Mouse (Mus musculus): Measurements from ENCODE around the gene Prkab1. TPM values are rescaled to one million over a fixed set of nuclear protein-coding genes. Genes with fewer than 3 reads are reported as not detected.
A peak's percentile ranks its signal among the peaks of the same experiment; 100 is the strongest.

Gene Prkab1
- total and polyA plus RNA-seq, 2 experiments from 2014 or later = 47.0 TPM

DNA sequence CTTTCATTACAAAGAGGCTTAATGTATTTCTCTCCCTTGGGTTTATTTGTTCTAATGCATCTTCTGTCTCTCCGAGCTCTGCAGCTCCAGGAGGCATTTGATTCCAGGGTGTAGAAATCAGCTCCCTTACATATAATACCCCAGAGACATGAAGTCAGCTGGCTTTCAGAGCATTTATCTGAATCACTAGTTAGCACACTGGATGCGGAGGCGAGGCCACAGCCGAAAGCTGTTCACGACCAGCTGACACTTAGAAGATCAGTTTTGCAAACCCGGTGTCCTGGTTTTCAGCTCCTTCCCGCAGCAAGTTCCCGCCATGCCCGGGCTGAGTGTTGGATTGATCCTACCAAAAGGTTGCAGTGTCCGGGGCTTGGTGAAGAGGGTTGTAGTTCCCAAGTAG, 20.0 kb downstream of the Prkab1 start:
- no peak for DNase-seq (ENCODE audit: low spot score)
- Histone ChIP-seq H3K4me2 (ENCODE audit: low read depth, low read length, poor library complexity, severe bottlenecking) (no peak overlapping the region), H3K36me3 (ENCODE audit: insufficient read depth, low read length) (peaks cover 6% of the 10 kb centered on the region; the same call in 1 of the 2 replicates), H3K4me3 (ENCODE audit: low read depth, low read length) (no peak overlapping the region), H3K9me3 (ENCODE audit: low read length) (no peaks in the 10 kb centered on the region), H3K4me1 (ENCODE audit: insufficient read depth, low read length) (no peaks in the 10 kb centered on the region), H3K27me3 (ENCODE audit: insufficient read depth, low read length) (no peaks in the 10 kb centered on the region), H3K27ac (ENCODE audit: low read depth, low read length) (no peak overlapping the region), H3K9ac (replicated peaks; ENCODE audit: low read length, poor library complexity, severe bottlenecking) (no peak overlapping the region)
- no peak for TF ChIP-seq CTCF (IDR thresholded peaks at IDR 0.05)
- ATAC-seq (ENCODE audit: low FRiP score) = no peak
- 75% methylated on average over 10 of the region's 10 CpGs for WGBS

DNA sequence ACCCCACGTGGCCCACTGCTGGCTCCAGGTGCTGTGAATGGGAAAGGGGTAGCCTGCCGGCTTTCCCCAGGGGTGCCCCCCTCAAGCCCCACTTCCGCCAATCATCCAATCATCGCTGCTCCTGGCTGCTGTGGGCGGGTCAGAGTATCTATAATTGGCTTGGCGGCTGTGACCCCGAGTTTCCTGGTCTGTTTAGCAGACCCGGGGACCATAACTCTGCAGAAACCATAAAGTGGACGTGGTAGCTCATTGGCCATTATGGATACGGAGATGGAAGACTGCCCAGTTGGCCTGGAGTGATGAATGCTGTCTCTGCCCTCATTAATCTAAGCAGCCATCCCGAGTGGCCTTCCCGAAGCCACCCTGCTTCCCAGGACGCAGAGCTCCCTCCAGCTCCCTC, 20.5 kb downstream of the Prkab1 start:
- H3K27ac ChIP-seq (ENCODE audit: low read depth, low read length) = no peak overlapping the region
- H3K36me3 ChIP-seq (ENCODE audit: insufficient read depth, low read length) = peaks cover 6% of the 10 kb centered on the region; the same call in 1 of the 2 replicates
- DNase-seq (ENCODE audit: low spot score) (no peak), ATAC-seq (ENCODE audit: low FRiP score) (no peak)
- 40% methylated on average over 13 of the region's 13 CpGs for WGBS
- H3K4me3 ChIP-seq (ENCODE audit: low read depth, low read length) = no peak overlapping the region
- no peaks in the 10 kb centered on the region for H3K27me3 ChIP-seq (ENCODE audit: insufficient read depth, low read length)
- 0 out of 2 replicates have a peak overlapping the region, but pooled peaks have one; percentile 2 for H3K4me2 ChIP-seq (ENCODE audit: low read depth, low read length, poor library complexity, severe bottlenecking)
- TF ChIP-seq CTCF (IDR thresholded peaks at IDR 0.05) = no peak
- H3K4me1 ChIP-seq (ENCODE audit: insufficient read depth, low read length) = no peaks in the 10 kb centered on the region
- H3K9ac ChIP-seq (replicated peaks; ENCODE audit: low read length, poor library complexity, severe bottlenecking) = no peak overlapping the region
- H3K9me3 ChIP-seq (ENCODE audit: low read length) = no peaks in the 10 kb centered on the region

- Histone ChIP-seq H3K9me3 (ENCODE audit: low read length) (no peaks in the 10 kb centered on the region), H3K4me3 (ENCODE audit: low read depth, low read length) (no peak overlapping the region), H3K36me3 (ENCODE audit: insufficient read depth, low read length) (peaks cover 6% of the 10 kb centered on the region; the same call in 1 of the 2 replicates), H3K27me3 (ENCODE audit: insufficient read depth, low read length) (no peaks in the 10 kb centered on the region), H3K4me1 (ENCODE audit: insufficient read depth, low read length) (no peaks in the 10 kb centered on the region), H3K27ac (ENCODE audit: low read depth, low read length) (no peak overlapping the region), H3K9ac (replicated peaks; ENCODE audit: low read length, poor library complexity, severe bottlenecking) (no peak overlapping the region), H3K4me2 (ENCODE audit: low read depth, low read length, poor library complexity, severe bottlenecking) (no peak overlapping the region)
- WGBS = 86% methylated on average over 8 of the region's 8 CpGs
- ATAC-seq (ENCODE audit: low FRiP score) (no peak), DNase-seq (ENCODE audit: low spot score) (no peak)
- no peak for TF ChIP-seq CTCF (IDR thresholded peaks at IDR 0.05)
Measured at GRCm38 (mm10) chr5:116003154-116003553, 21.2 kb downstream of the Prkab1 start.

DNA sequence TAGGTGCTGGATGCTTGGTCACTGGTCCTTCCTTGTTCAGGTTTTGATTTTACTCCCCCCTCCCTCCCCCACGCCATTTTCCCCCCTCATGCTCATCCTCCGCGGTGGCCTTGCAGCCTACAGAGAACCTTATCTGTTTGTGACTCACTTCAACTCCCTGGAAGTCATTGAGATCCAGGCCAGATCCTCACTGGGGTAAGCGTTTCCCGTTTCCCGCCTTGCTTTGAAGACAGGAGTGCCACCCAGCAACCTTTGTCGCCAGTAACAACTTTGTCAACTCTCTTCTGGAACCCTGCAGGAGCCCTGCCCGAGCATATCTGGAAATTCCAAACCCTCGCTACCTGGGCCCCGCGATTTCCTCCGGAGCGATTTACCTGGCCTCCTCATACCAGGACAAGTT, 26.9 kb downstream of the Prkab1 start:
- H3K4me2 ChIP-seq (ENCODE audit: low read depth, low read length, poor library complexity, severe bottlenecking) = no peak overlapping the region
- H3K4me1 ChIP-seq (ENCODE audit: insufficient read depth, low read length) = no peaks in the 10 kb centered on the region
- no peak for ATAC-seq (ENCODE audit: low FRiP score)
- H3K4me3 ChIP-seq (ENCODE audit: low read depth, low read length) = no peak overlapping the region
- H3K9me3 ChIP-seq (ENCODE audit: low read length) = no peaks in the 10 kb centered on the region
- DNase-seq (ENCODE audit: low spot score) = no peak
- H3K9ac ChIP-seq (replicated peaks; ENCODE audit: low read length, poor library complexity, severe bottlenecking) = no peak overlapping the region
- no peaks in the 10 kb centered on the region for H3K27me3 ChIP-seq (ENCODE audit: insufficient read depth, low read length)
- H3K27ac ChIP-seq (ENCODE audit: low read depth, low read length) = no peak overlapping the region
- 76% methylated on average over 13 of the region's 13 CpGs for WGBS
- peaks cover 27% of the 10 kb centered on the region for H3K36me3 ChIP-seq (ENCODE audit: insufficient read depth, low read length)
- no peak for TF ChIP-seq CTCF (IDR thresholded peaks at IDR 0.05)

DNA sequence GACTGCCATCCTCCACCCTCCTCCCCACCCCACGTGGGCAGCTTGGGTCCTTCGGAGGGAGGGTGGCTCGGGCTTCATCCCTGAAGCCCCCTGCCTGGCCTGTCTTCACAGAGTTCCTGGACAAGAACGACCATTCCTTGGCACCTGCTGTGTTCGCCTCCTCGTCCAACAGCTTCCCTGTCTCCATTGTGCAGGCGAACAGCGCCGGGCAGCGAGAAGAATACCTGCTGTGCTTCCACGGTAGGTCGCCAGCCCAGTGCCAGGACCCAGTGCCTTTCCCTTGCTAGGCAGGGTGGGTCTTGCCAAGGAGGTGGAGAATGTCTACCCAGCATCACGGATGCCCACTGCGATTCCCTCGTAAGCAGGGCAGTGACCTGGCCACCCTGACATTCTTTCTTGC, 30.2 kb downstream of the Prkab1 start:
- H3K36me3 ChIP-seq (ENCODE audit: insufficient read depth, low read length) = peaks cover 52% of the 10 kb centered on the region
- TF ChIP-seq CTCF (IDR thresholded peaks at IDR 0.05) = no peak
- H3K9ac ChIP-seq (replicated peaks; ENCODE audit: low read length, poor library complexity, severe bottlenecking) = no peak overlapping the region
- H3K4me3 ChIP-seq (ENCODE audit: low read depth, low read length) = no peak overlapping the region
- no peaks in the 10 kb centered on the region for H3K27me3 ChIP-seq (ENCODE audit: insufficient read depth, low read length)
- H3K4me2 ChIP-seq (ENCODE audit: low read depth, low read length, poor library complexity, severe bottlenecking) = no peak overlapping the region
- ATAC-seq (ENCODE audit: low FRiP score) (no peak), DNase-seq (ENCODE audit: low spot score) (no peak)
- H3K9me3 ChIP-seq (ENCODE audit: low read length) = peaks cover 8% of the 10 kb centered on the region; the same call in 1 of the 2 replicates
- no peak overlapping the region for H3K27ac ChIP-seq (ENCODE audit: low read depth, low read length)
- H3K4me1 ChIP-seq (ENCODE audit: insufficient read depth, low read length) = no peaks in the 10 kb centered on the region
- 81% methylated on average over 15 of the region's 15 CpGs for WGBS

DNA sequence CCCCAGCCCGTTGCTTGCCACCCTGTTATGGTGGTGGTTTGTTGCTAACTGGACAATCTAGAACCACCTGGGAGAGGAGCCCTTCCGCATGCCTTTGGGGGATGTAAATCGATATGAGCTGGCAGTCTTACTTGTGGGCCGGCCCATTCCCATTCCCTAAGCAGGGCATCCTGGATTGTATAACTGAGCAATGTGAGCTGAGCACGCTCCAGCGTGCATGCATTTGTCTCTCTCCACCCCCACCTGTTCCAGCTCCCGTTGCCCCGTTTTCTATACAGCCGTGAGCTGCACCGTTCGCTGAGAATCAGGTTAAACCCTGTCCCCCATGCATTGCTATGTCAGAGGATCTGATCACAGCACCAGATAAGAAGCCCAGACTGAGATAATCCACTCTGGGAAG, 32.6 kb downstream of the Prkab1 start:
- peaks cover 8% of the 10 kb centered on the region; the same call in 1 of the 2 replicates for H3K9me3 ChIP-seq (ENCODE audit: low read length)
- WGBS = 98% methylated on average over 11 of the region's 11 CpGs
- H3K9ac ChIP-seq (replicated peaks; ENCODE audit: low read length, poor library complexity, severe bottlenecking) = no peak overlapping the region
- no peak for TF ChIP-seq CTCF (IDR thresholded peaks at IDR 0.05)
- no peak overlapping the region for H3K4me3 ChIP-seq (ENCODE audit: low read depth, low read length)
- H3K27me3 ChIP-seq (ENCODE audit: insufficient read depth, low read length) = no peaks in the 10 kb centered on the region
- H3K27ac ChIP-seq (ENCODE audit: low read depth, low read length) = no peak overlapping the region
- H3K4me1 ChIP-seq (ENCODE audit: insufficient read depth, low read length) = no peaks in the 10 kb centered on the region
- H3K36me3 ChIP-seq (ENCODE audit: insufficient read depth, low read length) = peaks cover 68% of the 10 kb centered on the region
- DNase-seq (ENCODE audit: low spot score) (no peak), ATAC-seq (ENCODE audit: low FRiP score) (no peak)
- no peak overlapping the region for H3K4me2 ChIP-seq (ENCODE audit: low read depth, low read length, poor library complexity, severe bottlenecking)
